Mouse (Mus musculus) erythroblast, embryonic 14.5 days (primary cell): Measurements from ENCODE around the gene Rnase11.

Source experiments
- GATA1 ChIP-seq: IDR thresholded peaks from 2 replicates; pipeline ENCODE4 v1.6.1; 2012; ENCODE audit warnings: low read length, inconsistent platforms, mixed read lengths
- TAL1 ChIP-seq: IDR thresholded peaks from 3 replicates; pipeline ENCODE4 v1.6.1; 2012; ENCODE audit warnings: low read length, inconsistent platforms, mixed read lengths

DNA sequence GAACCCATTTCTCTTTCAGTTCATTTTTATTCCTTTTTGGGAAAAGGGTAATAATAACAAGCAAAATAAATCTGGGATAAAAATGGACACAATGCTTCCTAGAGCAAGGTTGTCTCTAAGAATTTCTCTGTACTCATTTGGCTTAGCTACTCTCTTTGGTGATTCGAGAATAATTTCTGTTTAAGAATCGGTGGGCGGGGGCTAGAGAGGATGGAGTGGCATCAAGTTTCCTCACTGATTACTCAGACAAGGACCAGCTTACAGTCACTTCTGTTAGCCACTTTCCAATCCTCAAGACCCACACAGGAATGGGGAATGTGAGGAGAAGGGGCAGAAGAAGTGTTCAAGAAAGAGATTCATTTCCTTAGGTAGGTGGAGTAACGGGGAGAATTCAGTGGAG, 41.2 kb downstream of the Rnase11 start:
- TF ChIP-seq GATA1 (no peak), TAL1 (no peak)
